ENCODE assay signal across 21 mouse cellular contexts in genomic region chr6:3861046-3861445, GRCm38 (mm10).
DNase-seq lines count a peak whose midpoint lies in the region; ATAC-seq lines count a peak whose summit lies in the region.
"Had no signal": no experiment of that assay in that cellular context is flagged by ENCODE, and none has a peak within 500 bp of the region (broad histone marks: within the 10 kb centered on the region; RNA-seq: fewer than 3 reads in every experiment).

No protein-coding gene starts in this region.

- peak; percentile 28 for DNase-seq in brain, embryonic 18.5 days (ENCODE audit: low read depth, low spot score)
- peak; percentile 32 to 73 for DNase-seq in layer of hippocampus, adult 18-20 months (ENCODE audit: low spot score in 2 of 2)
- peak; percentile 46 to 48 for DNase-seq in layer of hippocampus, postnatal 36 days
- no peak for DNase-seq in thymus, postnatal 25 days
- DNase-seq in natural killer cell, adult 2 months (ENCODE audit: low spot score in 2 of 2), result no peak
- DNase-seq: cerebellum, adult 9-11 months; gastrocnemius, postnatal 36 days; left cerebral cortex, postnatal 4 days; liver; right cerebral cortex, postnatal 14 days; spleen, adult 18-20 months; thymus, adult 18-20 months had no signal

- H3K9ac ChIP-seq in intestine, embryonic 16.5 days (ENCODE audit: low read depth, low read length), result no peak overlapping the region
- no peak overlapping the region for H3K9ac ChIP-seq in intestine, embryonic 15.5 days
- H3K9ac ChIP-seq: embryonic facial prominence, embryonic 12.5 days; kidney, embryonic 15.5 days; midbrain, embryonic 13.5 days had no signal

- H3K27ac ChIP-seq in intestine, embryonic 16.5 days (ENCODE audit: low read length), result no peak overlapping the region
- H3K27ac ChIP-seq in intestine, embryonic 15.5 days, result no peak overlapping the region
- H3K27ac ChIP-seq: embryonic facial prominence, embryonic 12.5 days; heart, embryonic 10.5 days; hindbrain, embryonic 10.5 days; kidney, embryonic 15.5 days; midbrain, embryonic 13.5 days had no signal

- peak; percentile 50; the same call in 1 of the 2 replicates for ATAC-seq in intestine, embryonic 16.5 days
- no peak for ATAC-seq in intestine, embryonic 15.5 days
- ATAC-seq: lung, postnatal 0 days; midbrain, embryonic 13.5 days had no signal

- H3K4me3 ChIP-seq in intestine, embryonic 16.5 days (ENCODE audit: low read length), result no peak overlapping the region
- H3K4me3 ChIP-seq in intestine, embryonic 15.5 days (replicated peaks), result no peak overlapping the region
- H3K4me3 ChIP-seq: embryonic facial prominence, embryonic 12.5 days; erythroblast, embryonic 14.5 days; heart, embryonic 10.5 days; hindbrain, embryonic 10.5 days; kidney, embryonic 15.5 days; midbrain, embryonic 13.5 days had no signal

- no peaks in the 10 kb centered on the region for H3K4me1 ChIP-seq in intestine, embryonic 16.5 days (ENCODE audit: control insufficient read depth, insufficient read depth, low read length)
- H3K4me1 ChIP-seq in intestine, embryonic 15.5 days (replicated peaks), result no peaks in the 10 kb centered on the region
- H3K4me1 ChIP-seq: embryonic facial prominence, embryonic 12.5 days; heart, embryonic 10.5 days; hindbrain, embryonic 10.5 days; kidney, embryonic 15.5 days; midbrain, embryonic 13.5 days had no signal

- WGBS in intestine, embryonic 16.5 days, result 74% methylated on average over 5 of the region's 5 CpGs
- 78% methylated on average over 5 of the region's 5 CpGs for WGBS in intestine, embryonic 15.5 days

- H3K27me3 ChIP-seq in intestine, embryonic 16.5 days (replicated peaks; ENCODE audit: control insufficient read depth, insufficient read depth, low read length), result no peaks in the 10 kb centered on the region
- H3K27me3 ChIP-seq in intestine, embryonic 15.5 days (replicated peaks), result no peaks in the 10 kb centered on the region
- H3K27me3 ChIP-seq: embryonic facial prominence, embryonic 12.5 days; kidney, embryonic 15.5 days; midbrain, embryonic 13.5 days had no signal

- H3K4me2 ChIP-seq in intestine, embryonic 16.5 days (ENCODE audit: low read depth, low read length), result no peak overlapping the region
- no peak overlapping the region for H3K4me2 ChIP-seq in intestine, embryonic 15.5 days (replicated peaks)
- H3K4me2 ChIP-seq: embryonic facial prominence, embryonic 12.5 days; kidney, embryonic 15.5 days; midbrain, embryonic 13.5 days had no signal

- H3K9me3 ChIP-seq in intestine, embryonic 16.5 days (ENCODE audit: control insufficient read depth, low read length), result no peaks in the 10 kb centered on the region
- H3K9me3 ChIP-seq in intestine, embryonic 15.5 days, result no peaks in the 10 kb centered on the region
- H3K9me3 ChIP-seq: embryonic facial prominence, embryonic 12.5 days; heart, embryonic 10.5 days; hindbrain, embryonic 10.5 days; kidney, embryonic 15.5 days; midbrain, embryonic 13.5 days had no signal

- no peaks in the 10 kb centered on the region for H3K36me3 ChIP-seq in intestine, embryonic 16.5 days (ENCODE audit: control insufficient read depth, insufficient read depth, low read length)
- H3K36me3 ChIP-seq in intestine, embryonic 15.5 days, result no peaks in the 10 kb centered on the region
- H3K36me3 ChIP-seq: embryonic facial prominence, embryonic 12.5 days; heart, embryonic 10.5 days; hindbrain, embryonic 10.5 days; kidney, embryonic 15.5 days; midbrain, embryonic 13.5 days had no signal

Comparison
In these comparisons a context has a peak if more than half of its experiments do, and no peak if none do; other contexts are left out.
1. DNase-seq: peak in brain, embryonic 18.5 days (single experiment), layer of hippocampus, adult 18-20 months (2 of 2) and layer of hippocampus, postnatal 36 days (2 of 2); none in thymus, postnatal 25 days (single experiment) and natural killer cell, adult 2 months (0 of 2).